Mouse (Mus musculus): Measurements from ENCODE around the gene Zdhhc25. TPM values are rescaled to one million over a fixed set of nuclear protein-coding genes. Genes with fewer than 3 reads are reported as not detected.
A peak's percentile ranks its signal among the peaks of the same experiment; 100 is the strongest.

Gene Zdhhc25
- not detected in 2 replicates for polyA plus RNA-seq (2015; fragmentation: Nextera tagmentation; extraction: Ambion mirVana)

GRCm38 (mm10) chr15:88600002-88600401 is at the start of gene Zdhhc25:
Gene Zdhhc25 (plus strand): TSS chr15:88600302.
- H3K27me3 ChIP-seq, result no peaks in the 10 kb centered on the region
- H3K36me3 ChIP-seq, result no peaks in the 10 kb centered on the region
- no peak within 1 kb of the TSS for H3K4me3 ChIP-seq (replicated peaks)
- no peak within 1 kb of the TSS for H3K27ac ChIP-seq
- H3K4me2 ChIP-seq, result no peak within 1 kb of the TSS
- ATAC-seq (replicated peaks; ENCODE audit: low FRiP score), result no peak
- H3K9ac ChIP-seq, result no peak within 1 kb of the TSS
- 88% methylated on average over 4 of the region's 4 CpGs for WGBS
- H3K9me3 ChIP-seq (replicated peaks), result no peaks in the 10 kb centered on the region
- no peaks in the 10 kb centered on the region for H3K4me1 ChIP-seq

- Histone ChIP-seq H3K27ac (no peak overlapping the region), H3K36me3 (no peaks in the 10 kb centered on the region), H3K4me1 (no peaks in the 10 kb centered on the region), H3K9ac (no peak overlapping the region), H3K4me2 (no peak overlapping the region), H3K27me3 (no peaks in the 10 kb centered on the region), H3K9me3 (replicated peaks) (no peaks in the 10 kb centered on the region), H3K4me3 (replicated peaks) (no peak overlapping the region)
- 77% methylated on average over 9 of the region's 9 CpGs for WGBS
- no peak for ATAC-seq (replicated peaks; ENCODE audit: low FRiP score)
Observed at GRCm38 (mm10) chr15:88552852-88553251, 47.2 kb upstream of the Zdhhc25 start.

GRCm38 (mm10) chr15:88555476-88555875 is 44.6 kb upstream of the Zdhhc25 start:
- Histone ChIP-seq H3K9ac (no peak overlapping the region), H3K36me3 (no peaks in the 10 kb centered on the region), H3K4me3 (replicated peaks) (no peak overlapping the region), H3K4me2 (no peak overlapping the region), H3K9me3 (replicated peaks) (no peaks in the 10 kb centered on the region), H3K27me3 (0 out of 2 replicates have a peak, but pooled peaks cover 2% of the 10 kb centered on the region), H3K4me1 (no peaks in the 10 kb centered on the region), H3K27ac (no peak overlapping the region)
- ATAC-seq (replicated peaks; ENCODE audit: low FRiP score), result no peak
- 23% methylated on average over 8 of the region's 8 CpGs for WGBS

DNA sequence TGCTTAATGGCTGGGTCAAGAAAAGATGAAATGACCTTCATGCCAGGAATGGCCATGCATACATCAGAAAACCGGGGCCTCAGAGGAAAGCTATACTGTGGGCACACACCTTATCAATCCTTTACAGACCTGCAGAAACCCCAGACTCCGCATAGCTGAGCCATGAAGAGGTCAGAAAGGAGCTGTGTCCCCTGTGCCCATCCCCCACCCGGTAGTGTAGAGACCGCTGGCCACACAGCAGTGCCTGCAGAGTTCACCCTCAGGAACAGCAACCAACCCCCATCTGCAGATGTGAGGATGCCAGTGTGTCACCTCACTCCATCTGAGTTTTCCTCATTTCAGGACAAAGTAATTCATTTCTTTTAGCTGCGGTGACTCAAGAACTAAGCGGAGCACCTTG is 39.5 kb upstream of the Zdhhc25 start:
- H3K9me3 ChIP-seq (replicated peaks), result no peaks in the 10 kb centered on the region
- H3K4me1 ChIP-seq, result 0 out of 2 replicates have a peak, but pooled peaks cover 3% of the 10 kb centered on the region
- no peak overlapping the region for H3K9ac ChIP-seq
- WGBS, result 66% methylated on average over 6 of the region's 6 CpGs
- no peak overlapping the region for H3K4me2 ChIP-seq
- H3K36me3 ChIP-seq, result no peaks in the 10 kb centered on the region
- no peak overlapping the region for H3K4me3 ChIP-seq (replicated peaks)
- H3K27ac ChIP-seq, result no peak overlapping the region
- ATAC-seq (replicated peaks; ENCODE audit: low FRiP score), result no peak
- H3K27me3 ChIP-seq, result peaks cover 16% of the 10 kb centered on the region; the same call in 1 of the 2 replicates

- WGBS, result 7% methylated on average over 22 of the region's 22 CpGs
- H3K27me3 ChIP-seq, result peaks cover 16% of the 10 kb centered on the region; the same call in 1 of the 2 replicates
- no peak overlapping the region for H3K27ac ChIP-seq
- H3K4me2 ChIP-seq, result peak overlapping the region; percentile 5; the same call in 1 of the 2 replicates
- no peaks in the 10 kb centered on the region for H3K36me3 ChIP-seq
- H3K4me1 ChIP-seq, result 0 out of 2 replicates have a peak, but pooled peaks cover 3% of the 10 kb centered on the region
- H3K9ac ChIP-seq, result no peak overlapping the region
- no peaks in the 10 kb centered on the region for H3K9me3 ChIP-seq (replicated peaks)
- no peak for ATAC-seq (replicated peaks; ENCODE audit: low FRiP score)
- no peak overlapping the region for H3K4me3 ChIP-seq (replicated peaks)
Observed at GRCm38 (mm10) chr15:88561058-88561730, 38.9 kb upstream of the Zdhhc25 start.

DNA sequence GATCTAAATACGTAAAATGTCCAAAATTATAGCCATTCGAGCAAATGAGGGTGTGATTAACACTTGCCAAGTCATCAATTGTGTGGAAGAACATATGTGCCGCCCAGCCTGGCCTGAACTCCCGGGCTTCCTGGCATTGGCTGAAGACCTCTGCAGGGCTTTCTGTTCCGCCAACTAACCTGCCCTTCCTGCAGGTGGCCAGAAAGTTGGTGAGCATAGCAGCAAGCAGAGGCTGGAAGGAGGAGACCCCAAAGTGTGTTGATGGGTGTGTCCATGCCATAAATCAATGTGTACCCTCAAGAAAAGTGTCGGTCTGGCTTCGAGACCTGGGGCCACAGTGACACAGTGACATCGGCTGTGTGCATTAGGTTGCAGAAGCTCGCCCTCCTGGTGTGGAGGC is 34.8 kb upstream of the Zdhhc25 start:
- H3K4me2 ChIP-seq, result no peak overlapping the region
- H3K27ac ChIP-seq, result no peak overlapping the region
- ATAC-seq (replicated peaks; ENCODE audit: low FRiP score), result no peak
- no peaks in the 10 kb centered on the region for H3K9me3 ChIP-seq (replicated peaks)
- no peak overlapping the region for H3K9ac ChIP-seq
- 0 out of 2 replicates have a peak, but pooled peaks cover 3% of the 10 kb centered on the region for H3K4me1 ChIP-seq
- H3K4me3 ChIP-seq (replicated peaks), result no peak overlapping the region
- H3K27me3 ChIP-seq, result peaks cover 15% of the 10 kb centered on the region; the same call in 1 of the 2 replicates
- 82% methylated on average over 9 of the region's 9 CpGs for WGBS
- H3K36me3 ChIP-seq, result no peaks in the 10 kb centered on the region

- peaks cover 11% of the 10 kb centered on the region; the same call in 1 of the 2 replicates for H3K27me3 ChIP-seq
- H3K4me1 ChIP-seq, result 0 out of 2 replicates have a peak, but pooled peaks cover 3% of the 10 kb centered on the region
- no peak for ATAC-seq (replicated peaks; ENCODE audit: low FRiP score)
- 72% methylated on average over 4 of the region's 4 CpGs for WGBS
- no peak overlapping the region for H3K4me3 ChIP-seq (replicated peaks)
- no peaks in the 10 kb centered on the region for H3K36me3 ChIP-seq
- H3K4me2 ChIP-seq, result no peak overlapping the region
- H3K27ac ChIP-seq, result no peak overlapping the region
- H3K9me3 ChIP-seq (replicated peaks), result no peaks in the 10 kb centered on the region
- H3K9ac ChIP-seq, result no peak overlapping the region
Observed at GRCm38 (mm10) chr15:88565806-88566205, 34.3 kb upstream of the Zdhhc25 start.

GRCm38 (mm10) chr15:88570697-88571096 is 29.4 kb upstream of the Zdhhc25 start:
- H3K27ac ChIP-seq, result no peak overlapping the region
- H3K27me3 ChIP-seq, result no peaks in the 10 kb centered on the region
- WGBS, result 63% methylated on average over 17 of the region's 17 CpGs
- no peaks in the 10 kb centered on the region for H3K4me1 ChIP-seq
- no peak overlapping the region for H3K4me3 ChIP-seq (replicated peaks)
- no peak overlapping the region for H3K9ac ChIP-seq
- no peak overlapping the region for H3K4me2 ChIP-seq
- ATAC-seq (replicated peaks; ENCODE audit: low FRiP score), result no peak
- no peaks in the 10 kb centered on the region for H3K9me3 ChIP-seq (replicated peaks)
- H3K36me3 ChIP-seq, result no peaks in the 10 kb centered on the region

DNA sequence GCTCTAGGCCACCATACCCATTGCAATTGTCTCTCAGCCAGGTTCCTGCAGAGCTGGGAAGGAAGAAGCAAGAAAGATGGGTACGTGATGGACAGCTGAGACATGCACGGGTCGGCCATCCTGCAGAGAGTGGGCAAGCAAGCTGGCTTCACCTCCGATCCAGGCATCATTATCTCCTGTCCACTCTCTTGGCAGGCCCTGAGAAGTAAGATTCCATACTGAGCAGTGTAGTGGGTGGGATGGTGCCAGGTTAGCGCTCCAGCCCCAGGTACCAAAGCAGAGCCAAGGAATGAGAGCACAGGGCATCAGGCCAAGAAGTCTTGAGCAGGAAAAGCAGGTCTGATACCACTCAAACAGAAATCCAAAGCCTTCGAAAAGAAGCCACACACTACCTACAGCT is 20.6 kb upstream of the Zdhhc25 start:
- H3K36me3 ChIP-seq, result no peaks in the 10 kb centered on the region
- H3K27me3 ChIP-seq, result no peaks in the 10 kb centered on the region
- ATAC-seq (replicated peaks; ENCODE audit: low FRiP score), result no peak
- no peak overlapping the region for H3K4me2 ChIP-seq
- H3K9ac ChIP-seq, result no peak overlapping the region
- no peak overlapping the region for H3K4me3 ChIP-seq (replicated peaks)
- no peaks in the 10 kb centered on the region for H3K9me3 ChIP-seq (replicated peaks)
- no peaks in the 10 kb centered on the region for H3K4me1 ChIP-seq
- 88% methylated on average over 6 of the region's 6 CpGs for WGBS
- no peak overlapping the region for H3K27ac ChIP-seq

DNA sequence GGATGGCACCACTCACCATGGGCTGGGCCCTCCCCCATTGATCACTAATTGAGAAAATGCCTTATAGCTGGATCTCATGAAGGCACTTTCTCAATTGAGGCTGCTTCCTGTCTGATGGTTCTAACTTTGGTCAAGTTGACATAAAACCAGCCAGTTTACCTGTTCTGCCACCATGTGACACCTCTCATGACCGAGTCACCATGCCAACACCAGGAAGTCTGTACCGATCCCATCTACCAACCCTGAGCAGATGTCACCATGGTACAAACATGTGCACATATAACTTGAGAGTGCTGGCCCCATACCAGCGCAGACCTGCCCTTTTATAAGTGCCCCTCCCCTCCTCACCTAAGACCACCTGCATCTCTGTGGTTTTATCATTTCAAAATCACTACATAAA is 2.4 kb downstream of the Zdhhc25 start:
- no peaks in the 10 kb centered on the region for H3K27me3 ChIP-seq
- H3K4me1 ChIP-seq, result no peaks in the 10 kb centered on the region
- no peak overlapping the region for H3K9ac ChIP-seq
- no peak for ATAC-seq (replicated peaks; ENCODE audit: low FRiP score)
- H3K9me3 ChIP-seq (replicated peaks), result no peaks in the 10 kb centered on the region
- H3K4me2 ChIP-seq, result no peak overlapping the region
- H3K4me3 ChIP-seq (replicated peaks), result no peak overlapping the region
- H3K36me3 ChIP-seq, result no peaks in the 10 kb centered on the region
- 96% methylated on average over 3 of the region's 3 CpGs for WGBS
- no peak overlapping the region for H3K27ac ChIP-seq

DNA sequence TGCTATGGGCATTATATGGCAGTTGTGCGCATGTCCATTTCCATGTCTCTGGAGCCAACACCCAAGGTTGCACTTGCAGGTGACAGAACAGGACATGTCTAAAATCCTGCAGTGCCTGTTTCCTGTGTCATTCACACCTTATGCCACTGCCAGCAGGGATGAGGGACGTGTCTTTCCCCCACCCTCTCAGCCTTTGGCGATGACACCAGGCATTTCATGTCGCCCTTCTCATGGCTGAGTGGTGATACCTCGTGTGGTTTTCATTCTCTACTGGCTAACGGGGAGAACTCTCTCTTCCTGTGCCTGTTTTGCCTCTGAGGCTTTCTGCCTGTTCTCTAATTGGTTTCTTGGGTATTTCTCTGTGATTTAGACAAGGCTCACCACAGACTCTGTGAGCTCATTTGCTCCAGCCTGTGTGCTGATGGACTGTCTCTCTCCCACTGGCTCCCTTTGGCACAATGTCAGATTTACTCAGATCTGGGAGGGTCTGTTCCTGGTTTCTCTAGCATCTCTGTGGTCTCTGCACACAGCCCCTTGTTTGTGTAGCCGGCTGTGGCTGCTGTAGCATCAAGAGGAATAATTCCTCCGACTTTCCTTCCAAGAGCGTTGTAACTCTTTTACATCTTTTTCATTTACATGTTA is 3.1 kb downstream of the Zdhhc25 start:
- H3K36me3 ChIP-seq, result no peaks in the 10 kb centered on the region
- no peak overlapping the region for H3K4me2 ChIP-seq
- no peak overlapping the region for H3K27ac ChIP-seq
- ATAC-seq (replicated peaks; ENCODE audit: low FRiP score), result no peak
- no peak overlapping the region for H3K4me3 ChIP-seq (replicated peaks)
- no peaks in the 10 kb centered on the region for H3K9me3 ChIP-seq (replicated peaks)
- no peak overlapping the region for H3K9ac ChIP-seq
- no peaks in the 10 kb centered on the region for H3K4me1 ChIP-seq
- H3K27me3 ChIP-seq, result no peaks in the 10 kb centered on the region
- WGBS, result 75% methylated on average over 9 of the region's 9 CpGs

GRCm38 (mm10) chr15:88603733-88604119 is 3.6 kb downstream of the Zdhhc25 start:
- H3K27me3 ChIP-seq, result no peaks in the 10 kb centered on the region
- no peak overlapping the region for H3K9ac ChIP-seq
- ATAC-seq (replicated peaks; ENCODE audit: low FRiP score), result no peak
- H3K4me3 ChIP-seq (replicated peaks), result no peak overlapping the region
- WGBS, result 63% methylated on average over 1 of the region's 1 CpGs
- H3K9me3 ChIP-seq (replicated peaks), result no peaks in the 10 kb centered on the region
- no peak overlapping the region for H3K27ac ChIP-seq
- H3K4me2 ChIP-seq, result no peak overlapping the region
- no peaks in the 10 kb centered on the region for H3K36me3 ChIP-seq
- H3K4me1 ChIP-seq, result no peaks in the 10 kb centered on the region

Data from kidney, embryonic 15.5 days (tissue).